Mouse (Mus musculus): ENCODE measurements around the gene Aspg. TPM values are rescaled to one million over a fixed set of nuclear protein-coding genes. Genes with fewer than 3 reads are reported as not detected.

Gene Aspg
- 11.3 and 56.3 TPM in 2 replicates for polyA plus RNA-seq (2012; rRNA removed)

GRCm38 (mm10) chr12:112106541-112106971, at the start of gene Aspg:
Gene Aspg, plus strand, starts transcription at chr12:112106679.

GRCm38 (mm10) chr12:112145875-112146651, 39.6 kb downstream of the Aspg start, which contains the start of gene Kif26a:
Gene Kif26a, plus strand, starts transcription at chr12:112146208.

Other genes starting within 250 kb of the Aspg start
- 16.1 and 17.6 TPM in 2 replicates for gene Ppp1r13b, start 198.6 kb upstream of the Aspg start, polyA plus RNA-seq (2012; rRNA removed)
- 5.8 and 18.0 TPM in 2 replicates for gene Atp5mpl, start 139.7 kb upstream of the Aspg start, polyA plus RNA-seq (2012; rRNA removed)
- gene Tdrd9, start 135.1 kb upstream of the Aspg start, polyA plus RNA-seq (2012; rRNA removed), result 0.23 and 0.55 TPM in 2 replicates
- not detected in 2 replicates for gene Rd3l, start 125.4 kb upstream of the Aspg start, polyA plus RNA-seq (2012; rRNA removed)
- 26.2 and 27.5 TPM in 2 replicates for gene Kif26a, start 39.5 kb downstream of the Aspg start, polyA plus RNA-seq (2012; rRNA removed)